Mouse (Mus musculus) liver, adult 2 months (tissue): ENCODE results near the gene Rack1.

Experiments used
- CTCF ChIP-seq: fragments of 200-500 bp; IDR thresholded peaks from 2 replicates; pipeline ENCODE4 v1.5.1; 2011; ENCODE audit warnings: low read depth, low read length, control low read depth
- POLR2A ChIP-seq: fragments of 200-500 bp; IDR thresholded peaks from 2 replicates; pipeline ENCODE4 v1.6.1; 2011; ENCODE audit warnings: low read length, control low read depth; ENCODE audit not compliant: insufficient read depth; ENCODE audit errors: extremely low read depth

GRCm38 (mm10) chr11:48815851-48816250 is 15.7 kb downstream of the Rack1 start:
- TF ChIP-seq CTCF (no peak), POLR2A (no peak)
